Mouse (Mus musculus): Measurements from ENCODE around the gene Rps19bp1. TPM values are rescaled to one million over a fixed set of nuclear protein-coding genes. Genes with fewer than 3 reads are reported as not detected.

Rps19bp1 gene
- polyA plus RNA-seq, 1 experiment from 2014 or later: 70.1 TPM

DNA sequence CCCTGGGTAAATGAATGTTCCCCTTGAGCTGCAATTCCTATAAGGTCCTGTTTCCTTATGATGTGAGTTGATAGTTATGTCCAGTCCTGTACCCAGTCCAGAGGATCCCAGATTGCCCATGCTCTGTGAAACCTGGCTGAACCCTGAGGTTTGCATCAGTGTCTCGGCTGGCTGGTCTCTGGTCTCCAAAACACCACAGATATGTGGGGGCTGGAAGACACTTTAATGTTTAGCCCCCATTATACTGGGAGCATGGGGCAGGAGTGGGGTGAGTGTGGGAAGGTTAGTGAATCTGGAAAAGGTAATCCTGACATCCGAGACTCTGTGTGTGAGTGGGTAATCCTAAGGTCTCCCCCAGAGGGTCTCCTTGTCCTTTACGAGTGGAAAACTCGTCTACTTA is 31.1 kb downstream of the Rps19bp1 start:
- H3K4me1 ChIP-seq (replicated peaks): peaks cover 12% of the 10 kb centered on the region
- H3K27ac ChIP-seq: peak overlapping the region; percentile 83; the same call in 1 of the 2 replicates
- H3K9ac ChIP-seq (replicated peaks): no peak overlapping the region; the same call in 1 of the 2 replicates
- 59% methylated on average over 4 of the region's 4 CpGs for WGBS
- H3K27me3 ChIP-seq: no peaks in the 10 kb centered on the region
- no peaks in the 10 kb centered on the region for H3K9me3 ChIP-seq
- peak; percentile 18; the same call in 1 of the 2 replicates for ATAC-seq (ENCODE audit: insufficient number of reproducible peaks, insufficient read depth, low FRiP score, low TSS enrichment, low read depth)
- H3K4me3 ChIP-seq (replicated peaks): peak overlapping the region; percentile 90; the same call in 1 of the 2 replicates
- H3K36me3 ChIP-seq: peaks cover 25% of the 10 kb centered on the region
- no peak overlapping the region; the same call in 1 of the 2 replicates for H3K4me2 ChIP-seq

DNA sequence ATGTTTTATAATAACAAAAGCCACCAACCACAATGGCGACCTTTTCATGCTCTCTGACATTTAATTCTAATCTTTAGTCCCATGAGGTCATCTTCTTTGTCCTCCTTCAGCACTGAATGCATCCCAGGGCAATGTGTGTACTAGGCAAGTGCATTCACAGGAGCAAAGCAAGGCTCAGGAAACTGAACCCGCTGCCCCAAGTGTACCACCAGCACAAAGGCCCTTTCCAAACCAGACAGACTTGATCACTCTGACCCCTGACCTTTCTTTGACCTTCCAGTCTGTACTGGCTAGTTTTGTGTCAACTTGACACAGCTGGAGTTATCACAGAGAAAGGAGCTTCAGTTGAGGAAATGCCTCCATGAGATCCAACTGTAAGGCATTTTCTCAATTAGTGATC is 31.8 kb downstream of the Rps19bp1 start:
- WGBS: 68% methylated on average over 2 of the region's 2 CpGs
- Histone ChIP-seq H3K4me2 (no peak overlapping the region), H3K9me3 (no peaks in the 10 kb centered on the region), H3K4me1 (replicated peaks) (peaks cover 12% of the 10 kb centered on the region), H3K36me3 (peaks cover 20% of the 10 kb centered on the region), H3K9ac (replicated peaks) (no peak overlapping the region), H3K4me3 (replicated peaks) (no peak overlapping the region), H3K27me3 (no peaks in the 10 kb centered on the region), H3K27ac (no peak overlapping the region)
- ATAC-seq (ENCODE audit: insufficient number of reproducible peaks, insufficient read depth, low FRiP score, low TSS enrichment, low read depth): no peak

DNA sequence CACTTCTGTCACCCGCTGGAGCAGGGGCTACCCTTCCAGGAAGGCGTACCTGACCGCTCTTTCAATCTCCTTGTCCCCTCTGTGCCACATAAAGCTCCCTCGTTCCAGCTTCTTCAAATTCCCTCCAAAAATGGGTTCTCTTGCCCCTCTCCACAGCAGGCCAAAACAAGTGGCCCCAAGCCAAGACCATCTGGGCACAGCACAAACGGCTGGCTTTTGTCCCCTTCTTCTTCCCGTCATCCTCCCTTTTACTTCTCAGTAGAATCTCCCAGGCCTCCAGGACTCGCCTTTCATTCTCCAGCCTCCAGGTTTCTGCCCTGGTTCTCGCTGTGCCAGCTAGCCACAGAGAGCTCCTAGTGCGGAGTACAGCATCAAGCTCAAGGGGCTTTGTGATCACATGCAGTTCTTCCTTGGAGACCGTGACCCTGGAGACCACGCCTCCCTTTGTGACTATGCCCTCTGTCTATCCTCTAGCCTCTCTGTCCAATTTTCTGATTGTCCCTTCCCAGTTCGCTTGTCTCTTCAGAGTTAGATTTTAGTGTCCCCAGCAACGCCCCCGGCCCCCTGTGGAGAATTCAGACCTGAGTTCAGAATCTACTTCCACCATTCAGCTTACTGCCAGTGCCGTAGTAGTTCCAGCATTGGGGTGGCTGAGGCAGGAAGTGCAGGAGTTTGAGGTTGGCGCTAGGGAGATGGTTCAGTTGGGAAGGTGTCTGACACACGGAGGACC is 35.9 kb downstream of the Rps19bp1 start:
- Histone ChIP-seq H3K9me3 (no peaks in the 10 kb centered on the region), H3K4me2 (no peak overlapping the region), H3K4me3 (replicated peaks) (no peak overlapping the region), H3K27me3 (no peaks in the 10 kb centered on the region), H3K4me1 (replicated peaks) (peaks cover 3% of the 10 kb centered on the region), H3K9ac (replicated peaks) (no peak overlapping the region), H3K36me3 (no peaks in the 10 kb centered on the region), H3K27ac (no peak overlapping the region)
- no peak for ATAC-seq (ENCODE audit: insufficient number of reproducible peaks, insufficient read depth, low FRiP score, low TSS enrichment, low read depth)
- 78% methylated on average over 17 of the region's 17 CpGs for WGBS

DNA sequence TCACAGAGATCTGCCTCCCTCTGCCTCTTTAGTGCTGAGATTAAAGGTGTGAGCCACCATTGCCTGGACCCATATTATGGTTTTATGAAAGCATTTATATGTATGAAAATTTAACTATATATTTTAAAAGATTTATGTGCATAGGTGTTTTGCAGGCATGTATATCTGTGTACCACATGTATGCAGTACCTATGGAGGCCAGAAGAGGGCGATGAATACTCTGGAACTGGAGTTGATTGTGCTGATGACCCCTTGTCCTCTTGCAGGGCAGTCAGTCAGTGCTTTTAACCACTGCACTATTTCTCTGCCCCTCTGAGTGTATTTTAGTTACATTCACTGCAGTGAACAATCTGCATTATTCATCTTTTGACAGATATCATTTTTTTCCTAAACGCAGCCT is 38.3 kb downstream of the Rps19bp1 start:
- no peak overlapping the region for H3K4me3 ChIP-seq (replicated peaks)
- no peak for ATAC-seq (ENCODE audit: insufficient number of reproducible peaks, insufficient read depth, low FRiP score, low TSS enrichment, low read depth)
- H3K27me3 ChIP-seq: no peaks in the 10 kb centered on the region
- H3K9me3 ChIP-seq: no peaks in the 10 kb centered on the region
- H3K4me1 ChIP-seq (replicated peaks): no peaks in the 10 kb centered on the region
- H3K27ac ChIP-seq: no peak overlapping the region
- H3K4me2 ChIP-seq: no peak overlapping the region
- no peaks in the 10 kb centered on the region for H3K36me3 ChIP-seq
- no peak overlapping the region for H3K9ac ChIP-seq (replicated peaks)
- WGBS: 50% methylated on average over 2 of the region's 2 CpGs

DNA sequence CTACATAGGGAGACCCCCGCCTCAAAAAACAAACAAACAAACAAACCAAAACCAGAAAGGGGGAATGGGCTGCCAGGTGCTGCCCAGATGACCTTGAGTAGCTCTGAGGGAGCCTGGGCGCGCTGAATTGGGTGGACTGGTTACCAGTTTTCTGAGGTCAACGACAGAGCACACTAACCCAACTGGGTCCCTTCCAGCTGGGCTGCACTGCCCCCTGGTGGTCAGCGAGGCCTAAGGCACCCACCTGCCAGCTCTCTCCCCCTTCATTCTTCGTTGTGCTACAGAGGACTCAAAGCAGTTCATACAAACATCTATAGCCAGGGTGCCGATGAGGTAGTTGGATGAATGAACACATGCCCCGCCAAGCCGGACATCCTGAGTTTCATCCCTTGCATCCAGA is 38.9 kb downstream of the Rps19bp1 start:
- ATAC-seq (ENCODE audit: insufficient number of reproducible peaks, insufficient read depth, low FRiP score, low TSS enrichment, low read depth): no peak
- Histone ChIP-seq H3K4me3 (replicated peaks) (no peak overlapping the region), H3K4me1 (replicated peaks) (no peaks in the 10 kb centered on the region), H3K9ac (replicated peaks) (no peak overlapping the region), H3K27ac (no peak overlapping the region), H3K9me3 (no peaks in the 10 kb centered on the region), H3K36me3 (no peaks in the 10 kb centered on the region), H3K27me3 (no peaks in the 10 kb centered on the region), H3K4me2 (no peak overlapping the region)
- WGBS: 30% methylated on average over 9 of the region's 9 CpGs

DNA sequence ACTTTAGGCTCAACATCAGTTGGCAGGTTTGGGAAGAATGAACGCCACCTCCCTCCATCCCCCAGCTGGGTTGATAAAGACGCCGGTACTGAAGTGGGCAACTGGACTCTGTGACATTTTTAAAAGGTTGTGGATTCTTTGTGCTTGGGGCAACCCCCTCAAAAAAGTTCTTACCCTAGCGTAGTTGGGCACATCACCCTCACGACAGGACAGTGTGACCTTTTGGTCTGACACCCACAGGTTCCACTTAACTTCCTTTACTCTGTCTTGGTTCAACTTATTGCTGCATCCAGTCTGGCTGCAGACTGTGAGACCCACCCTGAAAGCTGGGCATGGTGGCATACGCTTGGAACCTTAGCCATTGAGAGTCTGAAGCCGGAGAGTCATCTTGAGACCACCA is 40.4 kb downstream of the Rps19bp1 start:
- H3K27ac ChIP-seq: no peak overlapping the region
- no peaks in the 10 kb centered on the region for H3K36me3 ChIP-seq
- no peak for ATAC-seq (ENCODE audit: insufficient number of reproducible peaks, insufficient read depth, low FRiP score, low TSS enrichment, low read depth)

DNA sequence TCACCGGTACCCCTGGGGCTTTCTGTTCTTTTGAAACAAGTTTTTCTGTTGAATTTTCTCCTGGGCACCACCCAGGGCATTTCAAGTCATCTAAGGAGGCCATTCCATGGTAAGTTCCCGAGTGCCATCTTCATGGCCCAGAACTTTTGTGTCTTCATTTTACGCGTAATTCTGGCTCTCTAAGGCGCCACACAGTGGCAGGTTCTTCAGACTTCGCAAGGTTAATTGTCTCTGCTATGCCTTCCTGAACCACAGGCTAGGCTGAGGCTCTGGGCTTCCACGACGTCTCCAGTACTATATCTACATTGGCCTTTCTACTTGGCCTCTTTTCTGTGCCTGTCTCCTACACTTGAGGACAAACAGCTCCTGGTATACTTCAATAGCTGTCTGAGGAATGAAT is 43.1 kb downstream of the Rps19bp1 start:
- H3K27me3 ChIP-seq: no peaks in the 10 kb centered on the region
- H3K36me3 ChIP-seq: peaks cover 4% of the 10 kb centered on the region; the same call in 1 of the 2 replicates
- no peak overlapping the region for H3K4me2 ChIP-seq
- H3K27ac ChIP-seq: no peak overlapping the region
- 0 out of 2 replicates have a peak, but pooled peaks cover 7% of the 10 kb centered on the region for H3K4me1 ChIP-seq (replicated peaks)
- no peak for ATAC-seq (ENCODE audit: insufficient number of reproducible peaks, insufficient read depth, low FRiP score, low TSS enrichment, low read depth)
- H3K4me3 ChIP-seq (replicated peaks): no peak overlapping the region
- no peaks in the 10 kb centered on the region for H3K9me3 ChIP-seq
- WGBS: 68% methylated on average over 8 of the region's 8 CpGs
- H3K9ac ChIP-seq (replicated peaks): no peak overlapping the region

More for the DNA sequence above, 40.4 kb downstream of the Rps19bp1 start:
- Histone ChIP-seq H3K4me2 (no peak overlapping the region), H3K27me3 (no peaks in the 10 kb centered on the region), H3K4me1 (replicated peaks) (0 out of 2 replicates have a peak, but pooled peaks cover 6% of the 10 kb centered on the region), H3K9me3 (no peaks in the 10 kb centered on the region), H3K9ac (replicated peaks) (no peak overlapping the region), H3K4me3 (replicated peaks) (no peak overlapping the region)
- 85% methylated on average over 7 of the region's 7 CpGs for WGBS

DNA sequence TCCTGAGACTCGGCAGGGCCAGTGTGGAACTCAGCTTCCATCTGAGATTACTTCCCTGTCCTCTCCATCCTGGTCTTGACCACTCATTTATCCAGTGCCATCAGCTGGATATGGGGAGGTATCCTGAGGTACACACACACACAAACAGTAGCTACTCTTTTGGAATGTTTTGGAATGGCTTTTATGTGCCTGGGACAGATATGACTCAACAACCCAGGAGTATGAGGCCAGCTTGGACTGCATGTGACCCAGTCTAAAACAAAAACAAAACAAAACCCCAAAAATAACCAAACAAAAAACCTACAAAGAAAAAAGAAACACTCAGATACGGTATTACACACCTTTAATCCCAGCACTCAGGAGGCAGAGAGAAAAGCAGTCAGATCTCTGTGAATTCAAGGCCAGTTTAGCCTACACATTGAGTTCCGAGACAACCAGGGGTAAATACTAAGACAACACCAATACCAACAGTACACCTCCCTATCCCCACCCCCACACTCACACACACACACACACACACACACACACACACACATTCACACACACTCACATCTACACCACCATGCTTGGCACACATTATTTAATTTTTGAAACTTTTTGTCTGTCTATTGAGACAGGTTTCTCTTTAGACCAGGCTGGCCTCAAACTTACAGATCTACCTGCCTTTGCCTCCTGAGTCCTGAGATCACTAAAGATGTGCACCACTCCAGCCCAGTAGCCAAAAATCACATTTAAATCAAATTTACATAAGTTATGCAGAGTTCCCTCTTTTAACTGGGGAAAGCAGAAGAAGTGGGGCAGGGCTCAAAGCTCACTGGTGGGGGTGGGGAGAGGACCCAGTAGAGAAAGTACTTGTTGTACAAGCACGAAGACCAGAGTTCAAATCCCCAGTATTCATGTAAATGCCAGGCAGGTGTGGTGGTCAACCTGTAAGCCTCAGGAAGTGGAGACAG is 44.1 kb downstream of the Rps19bp1 start:
- no peak for ATAC-seq (ENCODE audit: insufficient number of reproducible peaks, insufficient read depth, low FRiP score, low TSS enrichment, low read depth)
- H3K27ac ChIP-seq: no peak overlapping the region
- H3K36me3 ChIP-seq: peaks cover 4% of the 10 kb centered on the region; the same call in 1 of the 2 replicates
- WGBS: 62% methylated on average over 4 of the region's 4 CpGs
- no peak overlapping the region for H3K4me3 ChIP-seq (replicated peaks)
- H3K9ac ChIP-seq (replicated peaks): no peak overlapping the region
- H3K4me2 ChIP-seq: 0 out of 2 replicates have a peak overlapping the region, but pooled peaks have one; percentile 1
- no peaks in the 10 kb centered on the region for H3K9me3 ChIP-seq
- H3K27me3 ChIP-seq: no peaks in the 10 kb centered on the region
- 0 out of 2 replicates have a peak, but pooled peaks cover 12% of the 10 kb centered on the region for H3K4me1 ChIP-seq (replicated peaks)

DNA sequence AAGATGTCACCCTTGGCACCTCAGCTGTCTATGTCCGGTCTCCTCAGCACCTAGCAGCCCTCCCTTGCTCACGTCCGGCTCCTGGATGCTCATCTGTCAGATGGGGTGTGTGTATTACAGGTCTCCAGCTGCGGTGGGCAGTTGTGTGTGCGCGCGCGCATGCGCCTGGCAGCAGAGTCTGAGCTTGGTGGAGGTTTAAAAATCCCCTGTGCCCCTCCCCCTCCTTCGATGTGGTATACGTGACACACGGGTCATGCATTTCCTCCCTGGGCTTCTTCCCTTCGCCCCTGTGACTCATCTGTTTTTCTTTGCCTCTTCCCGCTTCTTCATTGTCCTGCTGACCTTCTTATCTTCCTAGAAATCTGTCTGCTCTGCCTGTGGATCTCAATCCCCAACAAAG is 44.9 kb downstream of the Rps19bp1 start:
- no peaks in the 10 kb centered on the region for H3K9me3 ChIP-seq
- WGBS: 51% methylated on average over 14 of the region's 14 CpGs
- H3K9ac ChIP-seq (replicated peaks): no peak overlapping the region

DNA sequence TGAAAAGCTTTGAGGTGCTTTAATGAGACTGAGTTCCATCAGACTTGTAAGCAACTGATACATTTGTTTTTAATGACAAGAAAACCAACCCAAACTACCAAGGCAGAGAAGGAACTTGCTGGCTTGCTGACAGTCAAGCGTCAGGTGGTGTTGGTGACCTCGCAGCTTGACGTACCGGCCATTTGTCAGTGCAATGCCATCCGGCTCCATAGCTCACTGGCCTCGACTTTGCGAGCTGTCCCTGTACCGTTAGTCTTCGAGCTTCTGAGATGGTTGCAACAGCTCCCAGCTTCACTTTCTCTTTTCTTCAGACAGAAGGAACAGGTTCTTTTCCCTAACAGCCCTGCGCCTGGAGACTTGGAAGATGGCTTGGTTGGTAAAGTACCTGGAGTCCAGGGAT is 46.6 kb downstream of the Rps19bp1 start:
- Histone ChIP-seq H3K4me2 (no peak overlapping the region), H3K9ac (replicated peaks) (no peak overlapping the region), H3K4me3 (replicated peaks) (no peak overlapping the region), H3K27ac (no peak overlapping the region), H3K36me3 (peaks cover 20% of the 10 kb centered on the region), H3K27me3 (no peaks in the 10 kb centered on the region), H3K9me3 (no peaks in the 10 kb centered on the region), H3K4me1 (replicated peaks) (0 out of 2 replicates have a peak, but pooled peaks cover 12% of the 10 kb centered on the region)
- ATAC-seq (ENCODE audit: insufficient number of reproducible peaks, insufficient read depth, low FRiP score, low TSS enrichment, low read depth): no peak
- 83% methylated on average over 10 of the region's 10 CpGs for WGBS

More for the DNA sequence above, 44.9 kb downstream of the Rps19bp1 start:
- Histone ChIP-seq H3K27me3 (no peaks in the 10 kb centered on the region), H3K27ac (no peak overlapping the region), H3K4me1 (replicated peaks) (0 out of 2 replicates have a peak, but pooled peaks cover 12% of the 10 kb centered on the region), H3K4me2 (0 out of 2 replicates have a peak overlapping the region, but pooled peaks have one; percentile 1), H3K36me3 (peaks cover 4% of the 10 kb centered on the region; the same call in 1 of the 2 replicates), H3K4me3 (replicated peaks) (no peak overlapping the region)
- ATAC-seq (ENCODE audit: insufficient number of reproducible peaks, insufficient read depth, low FRiP score, low TSS enrichment, low read depth): no peak

DNA sequence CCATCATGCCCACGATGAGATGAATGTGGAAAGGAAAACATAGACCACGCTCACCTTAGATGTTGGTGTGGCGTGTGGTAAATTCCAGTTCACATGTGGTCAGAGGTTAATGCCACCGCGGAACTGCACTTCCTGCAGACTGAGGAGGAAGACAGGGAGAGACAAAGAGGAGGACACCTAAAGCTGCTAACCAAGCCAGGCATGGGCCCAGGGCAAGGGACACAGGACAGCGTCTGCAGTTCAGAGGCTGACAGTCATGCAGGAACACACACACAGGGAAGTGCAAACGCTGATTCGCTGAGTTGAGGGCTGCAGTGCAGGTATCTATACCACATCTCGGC is 47.7 kb downstream of the Rps19bp1 start:
- no peak overlapping the region for H3K4me2 ChIP-seq
- no peaks in the 10 kb centered on the region for H3K27me3 ChIP-seq
- no peak overlapping the region for H3K4me3 ChIP-seq (replicated peaks)
- 0 out of 2 replicates have a peak, but pooled peaks cover 12% of the 10 kb centered on the region for H3K4me1 ChIP-seq (replicated peaks)
- peaks cover 30% of the 10 kb centered on the region for H3K36me3 ChIP-seq
- no peak for ATAC-seq (ENCODE audit: insufficient number of reproducible peaks, insufficient read depth, low FRiP score, low TSS enrichment, low read depth)
- no peak overlapping the region for H3K9ac ChIP-seq (replicated peaks)
- no peaks in the 10 kb centered on the region for H3K9me3 ChIP-seq
- H3K27ac ChIP-seq: no peak overlapping the region
- 58% methylated on average over 9 of the region's 9 CpGs for WGBS
